Mouse (Mus musculus): ENCODE data around the gene Cirbp.

Gene Cirbp

DNA sequence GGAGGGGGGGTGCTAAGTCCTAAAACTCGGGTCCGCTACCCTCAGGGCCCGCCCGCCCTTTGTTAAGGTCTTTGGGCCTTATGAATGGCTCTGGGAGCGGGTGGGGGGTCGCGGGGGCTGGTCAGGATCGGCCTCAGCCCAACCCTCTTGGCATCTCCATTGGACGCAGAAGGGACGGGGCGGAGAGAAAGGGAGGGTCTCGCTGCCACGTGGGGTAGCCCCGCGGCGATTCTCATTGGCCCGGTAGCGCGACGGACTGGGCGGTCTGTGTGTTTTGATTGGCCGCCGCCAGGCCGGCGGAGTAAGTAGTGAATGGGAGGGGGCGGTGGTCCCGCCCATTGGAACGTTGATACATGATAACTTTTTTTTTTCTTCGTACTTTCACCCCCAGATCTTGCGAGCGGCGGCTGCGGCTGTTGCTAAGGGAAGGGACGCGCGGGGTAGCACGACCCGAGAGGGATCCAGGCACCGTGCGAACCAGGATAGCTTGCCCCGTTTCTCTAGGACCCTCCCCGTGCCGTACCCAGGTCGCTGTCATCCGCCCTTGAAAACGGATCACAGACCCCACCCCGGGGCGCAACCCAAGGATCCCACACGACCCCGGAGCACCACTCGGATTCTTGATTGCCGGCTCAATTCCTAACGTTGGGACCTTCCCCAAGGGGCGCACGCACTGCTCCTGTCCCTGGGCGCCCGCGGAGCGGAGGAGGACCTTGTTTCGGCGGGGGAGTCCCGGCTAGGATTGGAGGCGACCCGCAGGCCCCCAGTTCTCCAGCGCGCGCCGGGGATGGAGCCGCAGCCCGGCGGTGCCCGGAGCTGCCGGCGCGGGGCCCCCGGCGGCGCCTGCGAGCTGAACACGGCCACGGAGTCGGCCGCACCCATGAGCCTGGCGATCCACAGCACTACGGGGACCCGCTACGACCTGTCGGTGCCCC lies 16.2 kb upstream of the Cirbp start:
- in situ Hi-C loops (cut with MboI, MseI) = loop anchor here (10.0 kb wide), 1 partner anchor 785 kb away; the partner anchor contains the start of gene Gadd45b

DNA sequence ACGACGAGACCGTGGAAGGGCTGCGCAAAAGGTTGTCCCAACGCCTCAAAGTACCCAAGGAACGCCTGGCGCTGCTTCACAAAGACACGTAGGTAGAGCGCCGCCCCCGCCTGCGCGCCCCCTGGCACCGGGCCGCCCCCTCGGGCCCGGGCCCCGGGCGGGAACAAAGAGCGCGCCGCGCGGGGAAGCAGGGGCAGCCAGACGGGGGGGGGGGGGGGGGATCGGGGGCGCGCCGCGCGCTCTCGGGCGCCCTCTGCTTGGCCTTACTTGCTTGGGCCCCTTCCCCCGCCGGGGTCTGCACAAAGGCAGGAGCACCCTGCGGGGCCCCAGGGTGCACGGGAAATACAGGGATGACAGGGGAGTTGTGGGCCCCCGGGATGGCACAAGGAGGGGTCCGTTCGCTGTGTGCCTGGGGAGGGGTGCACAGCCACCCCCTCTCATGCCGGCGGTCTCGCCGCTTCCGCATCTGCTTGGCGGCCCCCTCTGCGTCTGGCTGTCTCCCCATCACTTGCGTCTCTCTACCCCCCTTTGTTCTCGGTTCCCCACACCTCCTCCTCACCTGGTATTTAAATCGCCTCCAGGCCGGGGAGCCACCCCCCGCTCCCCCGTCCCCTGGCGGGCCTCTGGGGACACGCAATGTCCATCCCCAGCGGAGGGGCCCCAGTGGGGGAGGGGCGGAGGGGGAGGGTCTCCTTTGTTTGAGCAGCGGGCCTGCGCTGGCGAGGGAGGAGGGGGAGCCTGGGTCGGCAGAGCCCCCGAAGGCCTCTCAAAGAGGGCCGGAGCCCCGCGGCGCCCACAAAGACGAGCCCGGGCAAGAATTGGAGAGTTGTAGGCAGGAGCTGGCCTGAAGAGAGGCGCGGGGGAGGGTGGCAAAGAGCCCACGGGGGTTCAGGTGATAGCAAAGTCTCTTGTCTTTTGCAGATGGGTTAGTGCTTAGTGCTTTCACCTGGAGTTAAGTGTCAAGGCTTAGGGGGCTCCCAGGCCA lies 15.3 kb upstream of the Cirbp start:
- in situ Hi-C loops (cut with MboI, MseI) = no loop called here

DNA sequence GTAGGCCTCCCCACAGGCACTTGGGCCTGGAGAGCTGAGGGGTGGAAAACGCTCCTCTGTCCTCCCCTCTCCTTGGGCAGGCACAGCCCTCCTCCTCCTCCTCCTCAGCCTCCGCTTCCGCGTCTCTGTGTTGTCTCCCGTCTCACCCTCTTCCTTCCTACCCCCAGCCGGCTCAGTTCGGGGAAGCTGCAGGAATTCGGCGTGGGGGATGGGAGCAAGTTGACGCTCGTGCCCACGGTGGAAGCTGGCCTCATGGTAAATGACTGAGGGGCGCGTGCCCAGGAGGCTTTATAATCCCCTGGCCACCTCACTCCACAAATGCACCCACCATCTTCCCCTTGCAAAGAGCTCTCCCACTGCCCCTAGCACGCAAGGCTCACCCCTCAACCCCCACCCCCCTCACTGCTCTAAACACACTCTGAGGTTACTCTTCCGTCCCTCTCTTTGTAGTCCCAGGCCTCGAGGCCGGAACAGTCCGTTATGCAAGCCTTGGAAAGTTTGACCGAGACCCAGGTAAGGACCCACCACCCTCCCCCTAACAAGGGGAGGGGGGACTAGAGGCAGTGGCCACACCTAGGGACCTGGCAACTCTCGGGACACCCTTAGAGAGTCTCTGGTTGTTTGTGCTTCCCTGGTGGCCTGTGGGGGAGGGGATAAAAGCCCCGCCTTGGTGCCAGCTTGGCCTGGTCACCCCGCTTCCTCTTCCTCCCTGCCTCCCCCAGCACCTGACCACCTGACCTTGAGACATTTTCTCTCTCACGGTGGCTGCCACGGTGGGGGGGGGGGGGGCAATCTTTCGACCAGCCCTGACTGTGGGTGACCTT lies 14.4 kb upstream of the Cirbp start:
- in situ Hi-C loops (cut with MboI, MseI) = no loop called here

GRCm38 (mm10) chr10:80152071-80152872 lies 13.5 kb upstream of the Cirbp start:
- in situ Hi-C loops (cut with MboI, MseI) = no loop called here

DNA sequence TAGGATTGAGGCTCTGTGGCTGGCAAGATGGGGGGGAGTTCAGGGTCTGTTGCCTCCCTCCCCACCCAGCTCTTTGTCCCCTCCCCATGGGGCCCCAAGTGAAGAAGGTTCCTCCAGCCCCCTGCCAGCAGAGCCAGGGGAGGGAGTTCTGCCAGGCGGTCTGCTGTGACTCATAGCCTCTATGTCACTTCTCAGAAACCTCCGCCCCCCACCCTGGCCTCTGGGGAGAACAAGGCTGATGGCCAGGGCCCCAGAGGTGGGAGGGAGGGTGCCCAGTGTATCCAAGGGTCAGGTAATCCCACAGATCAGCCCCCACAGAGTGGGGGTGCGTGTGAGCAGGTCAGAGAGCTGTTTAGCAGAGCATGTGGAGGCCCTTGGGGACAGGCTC lies 12.9 kb upstream of the Cirbp start:
- in situ Hi-C loops (cut with MboI, MseI) = no loop called here

GRCm38 (mm10) chr10:80153713-80154112 lies 12.1 kb upstream of the Cirbp start:
- in situ Hi-C loops (cut with MboI, MseI) = no loop called here

- in situ Hi-C loops (cut with MboI, MseI) = no loop called here
These were observed 11.4 kb upstream of the Cirbp start for GRCm38 (mm10) chr10:80154384-80154783.

GRCm38 (mm10) chr10:80155277-80155676 lies 10.5 kb upstream of the Cirbp start:
- in situ Hi-C loops (cut with MboI, MseI) = no loop called here

DNA sequence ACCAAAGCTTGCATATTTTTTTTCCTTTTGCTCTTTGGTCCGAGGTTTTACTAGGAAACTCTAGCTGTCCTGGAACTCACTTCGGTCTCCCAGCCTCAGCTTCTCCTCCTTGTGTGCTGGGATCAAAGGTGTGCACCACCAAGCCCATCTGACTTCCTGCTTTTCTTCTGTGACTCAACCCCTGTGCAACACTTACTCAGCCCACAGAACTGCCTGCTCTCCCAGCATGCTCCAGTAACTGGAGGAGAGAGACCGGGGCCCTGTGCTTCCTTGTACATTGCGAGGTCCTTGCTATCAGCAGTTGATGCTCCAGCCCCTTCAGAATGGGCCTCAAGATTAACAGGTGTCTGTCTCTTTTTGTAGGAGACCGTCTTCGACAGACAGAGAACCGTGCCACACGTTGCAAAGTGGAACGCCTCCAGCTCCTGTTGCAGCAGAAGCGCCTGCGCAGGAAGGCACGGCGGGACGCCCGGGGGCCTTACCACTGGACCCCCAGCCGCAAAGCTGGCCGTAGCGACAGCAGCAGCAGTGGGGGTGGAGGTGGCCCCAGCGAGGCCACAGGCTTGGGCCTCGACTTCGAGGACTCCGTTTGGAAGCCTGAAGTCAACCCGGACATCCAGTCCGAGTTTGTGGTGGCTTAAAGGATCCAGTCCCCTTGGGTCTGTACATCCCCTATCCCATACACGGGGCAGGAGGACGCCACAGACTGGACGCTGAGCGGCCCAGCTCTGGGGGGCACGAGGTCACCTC lies 9.6 kb upstream of the Cirbp start:
- in situ Hi-C loops (cut with MboI, MseI) = no loop called here

DNA sequence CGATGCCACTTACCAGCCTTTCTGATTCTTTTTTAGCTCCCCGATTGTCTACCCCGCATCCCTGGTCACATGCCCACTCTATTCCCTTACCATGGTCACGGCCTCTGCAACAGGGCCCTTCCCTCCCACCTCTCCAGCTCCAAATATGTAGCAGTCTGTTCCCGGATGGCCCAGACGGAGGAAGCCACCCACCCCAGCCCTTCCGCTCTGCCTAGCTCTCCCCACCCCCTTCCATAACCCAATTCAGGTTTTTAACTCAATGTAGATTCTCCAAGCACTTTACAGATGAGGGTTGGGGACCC lies 9.1 kb upstream of the Cirbp start:
- in situ Hi-C loops (cut with MboI, MseI) = no loop called here

- in situ Hi-C loops (cut with MboI, MseI) = no loop called here
These were observed 8.4 kb upstream of the Cirbp start for GRCm38 (mm10) chr10:80157141-80157929.

DNA sequence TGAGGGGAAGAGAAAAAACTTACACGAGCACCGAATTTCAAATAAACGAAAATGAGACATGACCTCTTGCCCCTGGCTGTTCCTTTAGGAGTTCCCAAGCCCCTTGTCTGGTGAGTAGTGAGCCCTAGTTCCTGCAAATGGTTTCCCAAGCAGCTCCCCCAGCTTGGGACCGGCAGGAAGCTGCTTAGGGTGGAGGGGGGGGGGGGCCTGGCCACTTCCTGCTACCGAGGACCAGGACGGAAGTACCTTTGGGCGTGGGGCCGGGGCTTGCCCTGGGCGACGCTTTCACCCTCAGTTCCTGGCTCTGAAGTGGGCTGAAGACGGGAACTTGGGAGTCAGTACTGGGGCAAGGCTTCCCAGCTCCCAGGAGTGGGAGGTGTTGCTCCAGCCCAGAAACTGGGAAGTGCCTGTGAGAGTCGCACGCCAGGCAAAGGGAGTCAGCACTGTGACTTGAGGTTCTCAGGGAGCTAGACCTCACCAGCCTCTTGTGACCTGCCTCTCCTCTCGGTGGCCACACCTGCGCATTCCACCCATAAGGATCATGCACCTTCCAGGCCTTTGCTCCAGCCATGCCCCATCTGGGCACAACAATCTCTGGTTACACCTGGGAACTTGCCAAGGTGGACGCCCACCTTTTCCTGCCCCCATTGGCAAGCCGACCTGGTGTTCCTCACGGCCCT lies 7.3 kb upstream of the Cirbp start:
- in situ Hi-C loops (cut with MboI, MseI) = no loop called here

- in situ Hi-C loops (cut with MboI, MseI) = no loop called here
These were observed 6.7 kb upstream of the Cirbp start for GRCm38 (mm10) chr10:80159021-80159560.

GRCm38 (mm10) chr10:80159561-80160454 lies 6.0 kb upstream of the Cirbp start:
- in situ Hi-C loops (cut with MboI, MseI) = no loop called here

DNA sequence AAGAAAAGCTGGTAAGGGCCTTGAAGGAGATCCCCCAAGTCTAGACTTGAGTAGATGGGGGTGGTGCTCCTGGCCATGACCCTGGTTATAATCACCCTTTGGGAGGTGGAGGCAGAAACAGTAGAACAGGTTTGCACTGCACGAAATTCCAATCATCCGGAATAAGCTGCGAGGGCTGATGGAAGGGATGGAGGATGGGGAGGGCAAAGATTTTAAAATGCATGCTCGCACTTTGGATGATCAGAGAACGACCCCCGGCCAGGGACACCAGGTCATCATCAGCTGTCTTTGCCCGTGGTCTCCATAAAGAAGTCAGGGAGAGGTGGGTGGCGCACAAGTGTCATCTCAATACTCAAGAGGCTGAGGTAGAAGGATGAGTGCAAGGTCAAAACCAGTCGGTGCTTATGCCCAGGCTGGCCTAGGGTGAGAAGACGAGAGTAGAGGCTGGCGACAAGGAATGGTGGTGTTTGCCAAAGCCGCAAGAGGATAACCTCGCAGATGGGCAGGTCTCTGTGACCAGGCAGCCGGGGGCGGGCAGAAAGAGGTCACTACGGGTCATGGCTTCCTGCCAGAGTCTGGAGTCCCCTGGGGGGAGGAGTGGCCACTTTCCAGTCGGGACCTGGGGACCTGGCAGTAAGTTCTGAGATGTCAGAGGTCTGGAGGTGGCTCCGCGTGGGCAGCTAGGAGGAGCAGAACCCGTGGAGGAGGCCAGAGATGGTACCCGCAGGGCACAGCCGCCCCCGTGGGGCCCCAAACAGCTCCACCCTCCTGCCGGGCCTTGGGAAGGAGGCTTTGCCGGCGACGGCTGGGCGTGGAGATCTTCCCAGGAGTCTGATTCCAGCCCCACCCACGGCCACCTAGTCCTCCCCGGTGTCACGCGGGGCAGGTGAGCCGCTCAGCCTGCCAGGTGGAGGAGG lies 5.1 kb upstream of the Cirbp start:
- in situ Hi-C loops (cut with MboI, MseI) = no loop called here

DNA sequence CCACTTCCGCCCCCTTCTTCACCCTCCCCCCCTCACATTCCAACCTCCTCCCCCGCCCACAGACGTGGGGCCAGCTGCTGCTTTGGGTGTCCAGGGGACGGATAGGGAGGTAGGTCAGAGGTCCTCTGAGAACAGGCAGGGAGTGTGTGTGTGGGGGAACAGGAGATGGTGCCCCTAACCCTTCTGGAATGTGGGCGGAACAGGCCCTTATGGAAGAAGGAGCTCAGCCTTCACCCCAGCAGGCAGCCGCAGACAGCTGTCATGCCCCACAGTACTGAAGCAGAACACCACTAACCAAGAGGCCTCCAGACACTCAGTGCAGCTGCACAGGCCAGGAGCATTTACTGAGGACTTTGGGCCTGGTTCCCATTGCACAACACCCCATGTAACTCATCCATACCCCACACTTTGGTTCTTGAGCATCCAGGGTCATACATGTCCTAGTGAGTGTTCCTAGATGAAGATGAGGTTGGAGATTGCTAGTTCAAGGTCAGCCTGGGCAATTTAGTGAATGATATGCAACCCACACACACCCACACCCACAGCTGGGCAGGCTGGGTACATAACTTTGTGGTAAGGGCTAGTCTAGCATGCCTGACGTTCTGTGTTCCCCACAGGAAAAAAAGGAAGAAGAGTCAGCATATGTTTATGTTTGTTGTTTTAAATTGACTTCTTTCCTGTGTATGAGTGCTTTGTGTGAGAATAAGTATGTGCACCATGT lies 4.1 kb upstream of the Cirbp start:
- in situ Hi-C loops (cut with MboI, MseI) = no loop called here
